Mouse (Mus musculus) heart, embryonic 13.5 days (tissue): Measurements from ENCODE around the gene Ago3. TPM values are rescaled to one million over a fixed set of nuclear protein-coding genes. Genes with fewer than 3 reads are reported as not detected.

Experiments
- ATAC-seq: fragments of 200-750 bp; cut with Nextera tagmentation; 2 replicates; pipeline ENCODE4 v1.8.0; 2017; ENCODE audit warnings: moderate TSS enrichment; ENCODE audit not compliant: insufficient number of reproducible peaks, low FRiP score, low TSS enrichment; ENCODE audit errors: extremely low read depth
- H3K27ac ChIP-seq: fragments of 300-500 bp; sonication (generic); replicated peaks from 2 replicates; pipeline ENCODE4 v1.5.1; 2015; ENCODE audit warnings: moderate library complexity, mild to moderate bottlenecking, inconsistent platforms
- H3K27me3 ChIP-seq: fragments of 300-500 bp; sonication (generic); replicated peaks from 2 replicates; pipeline ENCODE4 v1.6.1; 2015; ENCODE audit warnings: mild to moderate bottlenecking, inconsistent platforms
- H3K36me3 ChIP-seq: fragments of 300-500 bp; sonication (generic); 2 replicates; pipeline ENCODE4 v1.6.1; 2015; ENCODE audit warnings: mild to moderate bottlenecking, inconsistent platforms
- H3K4me1 ChIP-seq: fragments of 300-500 bp; sonication (generic); 2 replicates; pipeline ENCODE4 v1.6.1; 2015; ENCODE audit warnings: inconsistent platforms
- H3K4me2 ChIP-seq: fragments of 300-500 bp; sonication (generic); 2 replicates; pipeline ENCODE4 v1.6.1; 2015; ENCODE audit warnings: inconsistent platforms, mild to moderate bottlenecking, moderate library complexity
- H3K4me3 ChIP-seq: fragments of 300-500 bp; sonication (generic); 2 replicates; pipeline ENCODE4 v1.5.1; 2015; ENCODE audit warnings: moderate library complexity, mild to moderate bottlenecking, inconsistent platforms
- H3K9ac ChIP-seq: fragments of 300-500 bp; sonication (generic); 2 replicates; pipeline ENCODE4 v1.6.1; 2015; ENCODE audit warnings: inconsistent platforms, mild to moderate bottlenecking, moderate library complexity
- H3K9me3 ChIP-seq: fragments of 300-500 bp; sonication (generic); 2 replicates; pipeline ENCODE4 v1.6.1; 2016; ENCODE audit warnings: inconsistent platforms
- WGBS: fragments of 180-500 bp; shearing (Covaris S2); methylation state at CpG from one replicate; pipeline ENCODE4 v1.1.7; 2015; ENCODE audit warnings: mixed read lengths; 5-methylcytosine and 5-hydroxymethylcytosine counted together
- polyA plus RNA-seq: library from polyadenylated mRNA; unstranded; fragments of >200 nt; fragmentation: Nextera tagmentation; extraction: Ambion mirVana; gene quantifications from 2 replicates; pipeline ENCODE4 v1.2.1, GENCODE M21; 2015

Ago3 gene
- polyA plus RNA-seq, 1 experiment from 2014 or later = 10.4 TPM

- H3K4me3 ChIP-seq = no peak overlapping the region
- no peaks in the 10 kb centered on the region for H3K9me3 ChIP-seq
- H3K36me3 ChIP-seq = peaks cover 11% of the 10 kb centered on the region
- no peak overlapping the region for H3K4me2 ChIP-seq
- no peak overlapping the region for H3K9ac ChIP-seq
- ATAC-seq = no peak
- no peaks in the 10 kb centered on the region for H3K27me3 ChIP-seq
- no peak overlapping the region for H3K27ac ChIP-seq
- H3K4me1 ChIP-seq = no peaks in the 10 kb centered on the region
Measured at GRCm38 (mm10) chr4:126415707-126416106, 13.6 kb downstream of the Ago3 start.

DNA sequence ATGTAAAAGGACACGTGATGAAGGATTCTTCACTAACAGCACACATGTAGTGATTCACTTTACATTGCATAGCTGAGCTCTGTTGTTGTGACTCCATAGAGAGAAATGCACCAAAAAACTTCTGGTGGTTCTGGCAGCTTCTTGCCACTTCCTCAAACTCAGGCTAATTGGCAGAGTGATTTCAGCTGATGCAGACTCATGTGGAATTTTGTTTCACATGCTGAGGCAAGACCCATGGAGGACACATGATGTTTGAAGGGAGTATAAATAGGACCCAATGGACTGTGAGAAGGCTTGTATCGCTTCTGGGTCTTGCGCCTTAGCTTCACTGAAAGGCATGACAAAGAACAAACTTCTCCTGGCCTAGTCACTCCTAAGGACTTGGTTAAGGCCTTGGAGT is 16.8 kb downstream of the Ago3 start:
- no peak for ATAC-seq

GRCm38 (mm10) chr4:126371497-126371896 is 57.9 kb downstream of the Ago3 start:
- H3K9ac ChIP-seq = no peak overlapping the region
- H3K36me3 ChIP-seq = peaks cover 24% of the 10 kb centered on the region
- WGBS = 41% methylated on average over 9 of the region's 9 CpGs
- H3K4me2 ChIP-seq = no peak overlapping the region
- H3K4me1 ChIP-seq = peaks cover 5% of the 10 kb centered on the region
- H3K27me3 ChIP-seq = no peaks in the 10 kb centered on the region
- ATAC-seq = no peak
- H3K9me3 ChIP-seq = no peaks in the 10 kb centered on the region
- H3K4me3 ChIP-seq = no peak overlapping the region
- H3K27ac ChIP-seq = peak overlapping the region; percentile 57

More for the DNA sequence above, 16.8 kb downstream of the Ago3 start:
- H3K27me3 ChIP-seq = no peaks in the 10 kb centered on the region
- H3K4me3 ChIP-seq = no peak overlapping the region
- H3K9ac ChIP-seq = no peak overlapping the region
- H3K36me3 ChIP-seq = peaks cover 12% of the 10 kb centered on the region
- WGBS = 92% methylated on average over 3 of the region's 3 CpGs
- H3K27ac ChIP-seq = no peak overlapping the region
- H3K4me2 ChIP-seq = no peak overlapping the region
- no peaks in the 10 kb centered on the region for H3K9me3 ChIP-seq
- H3K4me1 ChIP-seq = no peaks in the 10 kb centered on the region

GRCm38 (mm10) chr4:126360069-126360468 is 69.3 kb downstream of the Ago3 start:
- H3K27me3 ChIP-seq = no peaks in the 10 kb centered on the region
- no peak overlapping the region for H3K27ac ChIP-seq
- no peak overlapping the region for H3K4me2 ChIP-seq
- H3K4me1 ChIP-seq = no peaks in the 10 kb centered on the region
- no peaks in the 10 kb centered on the region for H3K9me3 ChIP-seq
- WGBS = 93% methylated on average over 1 of the region's 1 CpGs
- ATAC-seq = no peak
- H3K9ac ChIP-seq = no peak overlapping the region
- H3K36me3 ChIP-seq = peaks cover 77% of the 10 kb centered on the region
- no peak overlapping the region for H3K4me3 ChIP-seq

DNA sequence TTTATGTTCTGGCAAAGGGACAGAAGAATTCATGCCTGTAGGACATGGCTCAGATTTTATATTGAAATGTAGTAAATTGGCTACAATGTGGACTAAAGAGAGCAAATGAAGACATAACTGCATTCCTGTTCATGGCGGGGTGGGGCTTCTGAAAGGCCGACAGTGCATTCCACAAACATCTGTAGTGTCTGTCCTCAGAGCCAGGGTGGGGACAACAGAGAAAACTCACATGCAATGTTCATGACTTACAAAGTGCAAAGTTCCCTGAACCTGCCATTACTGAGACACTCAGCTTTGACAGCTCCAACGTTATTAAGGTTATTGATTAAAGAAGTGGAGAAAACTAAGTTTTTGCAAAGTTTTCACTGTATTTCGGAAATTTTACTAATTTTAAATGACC is 85.9 kb downstream of the Ago3 start:
- no peak overlapping the region for H3K4me3 ChIP-seq
- no peak overlapping the region for H3K27ac ChIP-seq
- H3K4me1 ChIP-seq = no peaks in the 10 kb centered on the region
- H3K27me3 ChIP-seq = no peaks in the 10 kb centered on the region
- H3K4me2 ChIP-seq = no peak overlapping the region
- peaks cover 42% of the 10 kb centered on the region for H3K36me3 ChIP-seq
- WGBS = 54% methylated on average over 4 of the region's 4 CpGs
- no peak overlapping the region for H3K9ac ChIP-seq
- H3K9me3 ChIP-seq = no peaks in the 10 kb centered on the region
- no peak for ATAC-seq

DNA sequence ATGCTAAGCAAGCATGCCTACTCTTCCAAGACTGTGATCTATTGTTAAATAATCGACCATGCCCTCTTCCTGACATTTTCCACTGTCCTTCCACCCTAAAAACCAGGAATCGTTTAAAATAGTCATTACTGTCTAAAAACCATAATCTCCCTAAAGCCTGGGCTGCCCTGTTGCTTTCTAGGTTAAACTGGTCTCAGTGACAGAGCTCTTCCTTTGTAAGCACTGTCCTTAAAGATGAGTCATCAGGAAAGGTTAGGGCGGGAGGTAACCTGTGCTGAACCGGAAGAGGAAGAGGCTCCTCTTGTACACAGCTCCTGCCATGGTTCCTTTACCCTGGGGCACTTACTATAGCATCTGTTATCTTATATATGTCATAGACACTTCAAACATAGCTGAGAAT is 89.9 kb downstream of the Ago3 start:
- ATAC-seq = no peak
- Histone ChIP-seq H3K27ac (no peak overlapping the region), H3K4me2 (no peak overlapping the region), H3K36me3 (peaks cover 16% of the 10 kb centered on the region), H3K9me3 (no peaks in the 10 kb centered on the region), H3K4me3 (no peak overlapping the region), H3K27me3 (no peaks in the 10 kb centered on the region), H3K9ac (no peak overlapping the region), H3K4me1 (peaks cover 16% of the 10 kb centered on the region)
- WGBS = 62% methylated on average over 4 of the region's 4 CpGs

GRCm38 (mm10) chr4:126332358-126332757 is 97.0 kb downstream of the Ago3 start:
- no peaks in the 10 kb centered on the region for H3K9me3 ChIP-seq
- no peak overlapping the region for H3K4me3 ChIP-seq
- peaks cover 14% of the 10 kb centered on the region for H3K4me1 ChIP-seq
- no peaks in the 10 kb centered on the region for H3K36me3 ChIP-seq
- no peak overlapping the region for H3K9ac ChIP-seq
- no peak overlapping the region for H3K27ac ChIP-seq
- H3K27me3 ChIP-seq = no peaks in the 10 kb centered on the region; the same call in 1 of the 2 replicates
- H3K4me2 ChIP-seq = no peak overlapping the region
- WGBS = 41% methylated on average over 3 of the region's 3 CpGs
- no peak for ATAC-seq

GRCm38 (mm10) chr4:126331751-126332150 is 97.6 kb downstream of the Ago3 start:
- 64% methylated on average over 1 of the region's 1 CpGs for WGBS
- Histone ChIP-seq H3K9ac (no peak overlapping the region), H3K9me3 (no peaks in the 10 kb centered on the region), H3K4me2 (no peak overlapping the region), H3K36me3 (no peaks in the 10 kb centered on the region), H3K4me1 (0 out of 2 replicates have a peak, but pooled peaks cover 8% of the 10 kb centered on the region), H3K27ac (no peak overlapping the region), H3K4me3 (no peak overlapping the region), H3K27me3 (no peaks in the 10 kb centered on the region; the same call in 1 of the 2 replicates)
- ATAC-seq = no peak

GRCm38 (mm10) chr4:126330295-126330694 is 99.1 kb downstream of the Ago3 start:
- WGBS = 86% methylated on average over 4 of the region's 4 CpGs
- Histone ChIP-seq H3K4me3 (no peak overlapping the region), H3K27me3 (peaks cover 8% of the 10 kb centered on the region), H3K4me1 (peaks cover 4% of the 10 kb centered on the region), H3K9me3 (no peaks in the 10 kb centered on the region), H3K36me3 (no peaks in the 10 kb centered on the region), H3K27ac (no peak overlapping the region), H3K4me2 (no peak overlapping the region), H3K9ac (no peak overlapping the region)
- no peak for ATAC-seq

- no peak overlapping the region for H3K4me2 ChIP-seq
- H3K9me3 ChIP-seq = no peaks in the 10 kb centered on the region
- H3K27me3 ChIP-seq = peaks cover 41% of the 10 kb centered on the region
- peaks cover 17% of the 10 kb centered on the region for H3K4me1 ChIP-seq
- H3K27ac ChIP-seq = no peak overlapping the region
- WGBS = 18% methylated on average over 6 of the region's 6 CpGs
- H3K9ac ChIP-seq = no peak overlapping the region
- H3K4me3 ChIP-seq = no peak overlapping the region
- no peak for ATAC-seq
- no peaks in the 10 kb centered on the region for H3K36me3 ChIP-seq
Measured at GRCm38 (mm10) chr4:126326036-126326435, 103.3 kb downstream of the Ago3 start.

DNA sequence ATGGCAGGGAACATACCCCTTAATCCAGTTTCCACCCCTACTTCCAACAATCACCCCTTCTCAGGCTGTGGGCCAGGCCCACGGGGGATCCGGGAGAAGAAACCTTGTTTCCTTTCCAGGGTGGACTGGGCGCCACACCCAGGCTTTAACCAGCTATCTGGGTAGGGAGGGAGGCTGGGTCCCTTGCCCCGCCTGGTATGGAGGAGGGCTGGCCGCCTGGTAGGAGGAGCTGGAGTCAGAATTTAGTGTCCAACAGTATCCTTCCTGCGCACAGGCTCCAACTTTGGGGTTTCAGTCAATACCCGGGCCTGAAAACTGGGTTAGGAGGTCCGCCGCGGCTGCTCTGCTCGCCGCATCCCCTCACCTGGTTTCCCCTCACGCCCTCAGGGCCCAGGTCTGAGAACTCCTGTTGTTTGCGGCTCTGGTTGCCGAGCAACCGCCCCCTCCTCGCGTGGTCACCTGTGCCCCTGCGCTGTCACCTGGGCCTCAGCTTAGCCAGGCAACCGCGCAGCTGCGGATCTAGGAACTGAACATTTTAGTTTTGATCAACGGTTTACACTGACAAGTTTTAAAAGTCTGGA is 104.0 kb downstream of the Ago3 start, which contains the start of gene Tekt2:
Gene Tekt2, minus strand, starts transcription at position 408 of the 581 bp plus-strand sequence.
- Histone ChIP-seq H3K27ac (no peak within 1 kb of the TSS), H3K4me1 (peaks cover 23% of the 10 kb centered on the region), H3K9me3 (no peaks in the 10 kb centered on the region), H3K4me3 (peak within 1 kb of the TSS; percentile 27), H3K27me3 (peaks cover 41% of the 10 kb centered on the region), H3K4me2 (peak within 1 kb of the TSS; percentile 60), H3K36me3 (no peaks in the 10 kb centered on the region), H3K9ac (peak within 1 kb of the TSS; percentile 63)
- no peak for ATAC-seq
- WGBS = 11% methylated on average over 23 of the region's 23 CpGs

DNA sequence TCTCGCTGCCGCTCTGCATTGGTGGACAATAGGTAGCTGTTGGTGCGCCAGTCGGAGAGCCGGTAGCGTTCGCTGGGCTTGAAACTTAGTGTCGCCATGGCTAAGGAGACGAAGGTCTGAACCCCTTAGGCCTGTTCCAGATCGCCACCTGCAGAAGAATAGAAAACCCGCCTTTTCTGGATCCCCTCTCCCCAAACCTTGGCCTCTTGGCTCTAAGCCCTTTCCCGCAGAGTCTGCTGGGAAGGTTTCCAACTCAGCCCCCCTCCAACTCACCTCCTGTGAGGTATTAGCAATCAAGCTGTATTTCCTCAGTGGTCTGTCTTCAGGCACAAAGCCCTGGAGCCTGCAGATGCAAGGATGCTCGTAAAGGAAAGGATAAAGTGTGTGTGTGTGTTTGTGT is 104.5 kb downstream of the Ago3 start:
- no peak overlapping the region for H3K27ac ChIP-seq
- no peaks in the 10 kb centered on the region for H3K9me3 ChIP-seq
- peaks cover 41% of the 10 kb centered on the region for H3K27me3 ChIP-seq
- H3K4me2 ChIP-seq = peak overlapping the region; percentile 60
- H3K4me3 ChIP-seq = peak overlapping the region; percentile 27
- WGBS = 28% methylated on average over 13 of the region's 13 CpGs
- H3K4me1 ChIP-seq = peaks cover 28% of the 10 kb centered on the region
- H3K36me3 ChIP-seq = peaks cover under 1% of the 10 kb centered on the region; the same call in 1 of the 2 replicates
- peak overlapping the region; percentile 40; the same call in 1 of the 2 replicates for H3K9ac ChIP-seq
- ATAC-seq = no peak
